Mouse (Mus musculus) frontal cortex, postnatal 36 days (tissue): ENCODE data around the gene Mon2.

Source experiments
- DNase-seq, 2 experiments: peaks; one replicate each; pipeline ENCODE4 v3.0.0; 2022; ENCODE audit warnings: low spot score in 2 of 2

Mon2 gene

GRCm38 (mm10) chr10:123076245-123077023 is at the start of gene Mon2:
Mon2 (minus strand) TSS chr10:123076505.
- peak; percentile 95 to 98 for DNase-seq

GRCm38 (mm10) chr10:123120666-123121392 is 44.5 kb upstream of the Mon2 start:
- no peak for DNase-seq

GRCm38 (mm10) chr10:123116861-123117260 is 40.6 kb upstream of the Mon2 start:
- DNase-seq, result no peak

GRCm38 (mm10) chr10:123113466-123113865 is 37.2 kb upstream of the Mon2 start:
- DNase-seq, result no peak

- DNase-seq, result no peak
Measured at GRCm38 (mm10) chr10:123112787-123113168, 36.5 kb upstream of the Mon2 start.

GRCm38 (mm10) chr10:123112056-123112786 is 35.9 kb upstream of the Mon2 start:
- no peak for DNase-seq

GRCm38 (mm10) chr10:123110548-123110947 is 34.2 kb upstream of the Mon2 start:
- no peak for DNase-seq

- DNase-seq, result peak in 1 of 2 experiments; percentile 35
Measured at GRCm38 (mm10) chr10:123108527-123108926, 32.2 kb upstream of the Mon2 start.

GRCm38 (mm10) chr10:123108121-123108520 is 31.8 kb upstream of the Mon2 start:
- DNase-seq, result no peak

- no peak for DNase-seq
Measured at GRCm38 (mm10) chr10:123101303-123101702, 25.0 kb upstream of the Mon2 start.

- DNase-seq, result no peak
Measured at GRCm38 (mm10) chr10:123100584-123100983, 24.3 kb upstream of the Mon2 start.

GRCm38 (mm10) chr10:123094504-123094903 is 18.2 kb upstream of the Mon2 start:
- no peak for DNase-seq

GRCm38 (mm10) chr10:123092577-123092976 is 16.3 kb upstream of the Mon2 start:
- no peak for DNase-seq

- peak in 1 of 2 experiments; percentile 69 for DNase-seq
Measured at GRCm38 (mm10) chr10:123091737-123092136, 15.4 kb upstream of the Mon2 start.

- no peak for DNase-seq
Measured at GRCm38 (mm10) chr10:123089425-123089930, 13.2 kb upstream of the Mon2 start.

GRCm38 (mm10) chr10:123086847-123087246 is 10.5 kb upstream of the Mon2 start:
- DNase-seq, result no peak

GRCm38 (mm10) chr10:123084900-123085641 is 8.8 kb upstream of the Mon2 start:
- DNase-seq, result no peak

GRCm38 (mm10) chr10:123084307-123084706 is 8.0 kb upstream of the Mon2 start:
- DNase-seq, result no peak

- no peak for DNase-seq
Measured at GRCm38 (mm10) chr10:123075751-123076242, 508 bp downstream of the Mon2 start.

GRCm38 (mm10) chr10:123071997-123072396 is 4.3 kb downstream of the Mon2 start:
- DNase-seq, result no peak

- DNase-seq, result no peak
Measured at GRCm38 (mm10) chr10:123063021-123063420, 13.3 kb downstream of the Mon2 start.
